Mouse (Mus musculus) MEL (cell line): ENCODE results near the gene Itk. TPM values are rescaled to one million over a fixed set of nuclear protein-coding genes. Genes with fewer than 3 reads are reported as not detected.

Source experiments
- DNase-seq: peaks from one replicate; pipeline ENCODE4 v3.0.0; 2011; ENCODE audit warnings: low read depth, low spot score
- H3K27ac ChIP-seq: 2 replicates; pipeline ENCODE4 v1.5.1; 2012; ENCODE audit warnings: low read depth, mild to moderate bottlenecking, control low read depth, low read length, moderate library complexity; ENCODE audit not compliant: control insufficient read depth
- H3K27me3 ChIP-seq, 2 experiments: fragments of 150-350 bp in 1 of 2; sonication (generic) in 1 of 2; 2 replicates each; pipeline ENCODE4 v1.6.1; 2012; ENCODE audit warnings: low read length in 2 of 2, mild to moderate bottlenecking in 2 of 2, improper control_type of control experiment in 1 of 2, moderate library complexity in 1 of 2; ENCODE audit not compliant: insufficient read depth in 2 of 2, control insufficient read depth in 1 of 2
- H3K36me3 ChIP-seq, 2 experiments: 2 replicates each; pipeline ENCODE4 v1.6.1; 2012 to 2014; ENCODE audit warnings: low read length in 2 of 2, improper control_type of control experiment in 1 of 2, inconsistent platforms in 1 of 2, mild to moderate bottlenecking in 1 of 2; ENCODE audit not compliant: insufficient read depth in 2 of 2, control insufficient read depth in 1 of 2
- H3K4me1 ChIP-seq, 2 experiments: fragments of 150-350 bp in 1 of 2; sonication (generic) in 1 of 2; 2 replicates each; pipeline ENCODE4 v1.6.1; 2012; ENCODE audit warnings: low read length in 2 of 2, improper control_type of control experiment in 1 of 2, mild to moderate bottlenecking in 1 of 2; ENCODE audit not compliant: insufficient read depth in 2 of 2, control insufficient read depth in 1 of 2
- H3K4me3 ChIP-seq, 2 experiments: fragments of 150-350 bp in 1 of 2; sonication (generic) in 1 of 2; 2 replicates each; pipeline ENCODE4 v1.5.1; 2012; ENCODE audit warnings: low read depth in 2 of 2, low read length in 2 of 2, mild to moderate bottlenecking in 2 of 2, moderate library complexity in 2 of 2, control low read depth in 1 of 2, improper control_type of control experiment in 1 of 2; ENCODE audit not compliant: control insufficient read depth in 1 of 2, insufficient read depth in 1 of 2
- H3K79me2 ChIP-seq: 2 replicates; pipeline ENCODE4 v1.6.1; 2012; ENCODE audit warnings: mild to moderate bottlenecking, low read length, moderate library complexity; ENCODE audit not compliant: control insufficient read depth, poor library complexity, insufficient read depth
- H3K9ac ChIP-seq: 2 replicates; pipeline ENCODE4 v1.6.1; 2012; ENCODE audit warnings: low read depth, mild to moderate bottlenecking, control low read depth, low read length, moderate library complexity; ENCODE audit not compliant: control insufficient read depth, poor library complexity, severe bottlenecking
- H3K9me3 ChIP-seq: fragments of 150-350 bp; sonication (generic); replicated peaks from 2 replicates; pipeline ENCODE4 v1.6.1; 2012; ENCODE audit warnings: mild to moderate bottlenecking, low read length, improper control_type of control experiment, moderate library complexity; ENCODE audit not compliant: insufficient read depth
- ELF1 ChIP-seq: IDR thresholded peaks from 2 replicates; pipeline ENCODE4 v1.6.1; 2014; ENCODE audit warnings: low read depth, mild to moderate bottlenecking, inconsistent platforms, low read length, improper control_type of control experiment, moderate library complexity
- EP300 ChIP-seq, 2 experiments: IDR thresholded peaks; 2 replicates each; pipeline ENCODE4 v1.6.1; 2011; ENCODE audit warnings: improper control_type of control experiment in 2 of 2, low read length in 2 of 2, low read depth in 1 of 2, mild to moderate bottlenecking in 1 of 2
- GATA1 ChIP-seq: IDR thresholded peaks from 2 replicates; pipeline ENCODE4 v1.6.1; 2011; ENCODE audit warnings: low read depth, low read length, improper control_type of control experiment
- HCFC1 ChIP-seq: IDR thresholded peaks from 2 replicates; pipeline ENCODE4 v1.6.1; 2012; ENCODE audit warnings: low read depth, mild to moderate bottlenecking, inconsistent platforms, low read length, improper control_type of control experiment, moderate library complexity
- MAZ ChIP-seq: IDR thresholded peaks from 2 replicates; pipeline ENCODE4 v1.6.1; 2012; ENCODE audit warnings: low read depth, mild to moderate bottlenecking, inconsistent platforms, low read length, improper control_type of control experiment
- MYB ChIP-seq: IDR thresholded peaks from 2 replicates; pipeline ENCODE4 v1.6.1; 2011; ENCODE audit warnings: mild to moderate bottlenecking, low read depth, low read length, improper control_type of control experiment
- RAD21 ChIP-seq: IDR thresholded peaks from 2 replicates; pipeline ENCODE4 v1.6.1; 2011; ENCODE audit warnings: mild to moderate bottlenecking, low read depth, low read length, improper control_type of control experiment
- RCOR1 ChIP-seq: IDR thresholded peaks from 2 replicates; pipeline ENCODE4 v1.6.1; 2012; ENCODE audit warnings: low read depth, mild to moderate bottlenecking, inconsistent platforms, low read length, improper control_type of control experiment
- TBP ChIP-seq: IDR thresholded peaks from 2 replicates; pipeline ENCODE4 v1.8.0; 2011; ENCODE audit warnings: low read depth, low read length, improper control_type of control experiment
- TCF12 ChIP-seq: IDR thresholded peaks from 2 replicates; pipeline ENCODE4 v1.6.1; 2014; ENCODE audit warnings: low read depth, mild to moderate bottlenecking, inconsistent platforms, low read length, improper control_type of control experiment, moderate library complexity
- polyA plus RNA-seq, 2 experiments: library from polyadenylated mRNA; stranded (reverse) in 1 of 2; unstranded in 1 of 2; fragments of >175 nt in 1 of 2; fragments of >200 nt in 1 of 2; gene quantifications; 2 replicates each; pipeline versions ENCODE4 v1.2.1 to v1.2.4; 2012; ENCODE audit warnings: low replicate concordance in 2 of 2, low read depth in 1 of 2; ENCODE audit not compliant: insufficient read length in 2 of 2, insufficient read depth in 1 of 2, missing spikeins in 1 of 2
- total RNA-seq: library from RNA; depleted of rRNA; stranded (reverse); fragments of 300-350 nt; gene quantifications from 2 replicates; pipeline ENCODE4 v1.2.3, GENCODE M21; 2012

Itk gene
- total and polyA plus RNA-seq, 3 experiments = not detected

- peaks cover 0 to 7% of the 10 kb centered on the region in 2 experiments; a peak in 2 of 4 replicates for H3K36me3 ChIP-seq
- peaks cover 0 to 10% of the 10 kb centered on the region in 2 experiments; a peak in 2 of 4 replicates for H3K4me1 ChIP-seq
- H3K9me3 ChIP-seq = no peaks in the 10 kb centered on the region
- DNase-seq = peak; percentile 30
- TF ChIP-seq HCFC1 = no peak
- TF ChIP-seq RCOR1 = peak; percentile 93
- no peak for TF ChIP-seq RAD21
- peak; percentile 72 for TF ChIP-seq GATA1
- peak; percentile 21 to 63; a peak in 1 of 4 replicates for TF ChIP-seq EP300 (IDR thresholded peaks at IDR 0.05; ENCODE audit: low read depth in 1 of 2, low read length in 2 of 2)
- no peak for TF ChIP-seq MAZ
- TF ChIP-seq TBP = peak; percentile 65
- TF ChIP-seq TCF12 = peak; percentile 75; the same call in 1 of the 2 replicates
- TF ChIP-seq, all 39 proteins: peak for 5
- Histone ChIP-seq H3K79me2 (no peaks in the 10 kb centered on the region), H3K9ac (no peak overlapping the region), H3K27ac (no peak overlapping the region), H3K27me3 (no peaks in the 10 kb centered on the region), H3K4me3 (no peak overlapping the region)
Observed at GRCm38 (mm10) chr11:46299901-46300300, 89.4 kb downstream of the Itk start.

GRCm38 (mm10) chr11:46298889-46299785 is 90.2 kb downstream of the Itk start:
- H3K79me2 ChIP-seq = no peaks in the 10 kb centered on the region
- H3K9ac ChIP-seq = no peak overlapping the region
- TF ChIP-seq MYB (no peak), MAZ (no peak)
- H3K36me3 ChIP-seq = peaks cover 0 to 7% of the 10 kb centered on the region in 2 experiments; a peak in 2 of 4 replicates
- no peaks in the 10 kb centered on the region for H3K27me3 ChIP-seq
- H3K4me1 ChIP-seq = peaks cover 0 to 10% of the 10 kb centered on the region in 2 experiments; a peak in 2 of 4 replicates
- H3K27ac ChIP-seq = no peak overlapping the region
- no peak overlapping the region for H3K4me3 ChIP-seq
- H3K9me3 ChIP-seq = no peaks in the 10 kb centered on the region
- no peak for DNase-seq

- no peak for DNase-seq
- no peak overlapping the region for H3K4me3 ChIP-seq
- H3K4me1 ChIP-seq = peaks cover 0 to 2% of the 10 kb centered on the region in 2 experiments; a peak in 1 of 4 replicates
- H3K79me2 ChIP-seq = no peaks in the 10 kb centered on the region
- H3K27ac ChIP-seq = no peak overlapping the region
- no peak overlapping the region for H3K9ac ChIP-seq
- no peaks in the 10 kb centered on the region for H3K9me3 ChIP-seq
- TF ChIP-seq MAZ (no peak), ELF1 (no peak)
- TF ChIP-seq, all 39 proteins: peak for 0
- Histone ChIP-seq H3K27me3 (no peaks in the 10 kb centered on the region), H3K36me3 (peaks cover 0 to 2% of the 10 kb centered on the region in 2 experiments; a peak in 2 of 4 replicates)
Observed at GRCm38 (mm10) chr11:46294390-46294789, 94.9 kb downstream of the Itk start.
